Mouse (Mus musculus): ENCODE results near the gene Glis3.

DNA sequence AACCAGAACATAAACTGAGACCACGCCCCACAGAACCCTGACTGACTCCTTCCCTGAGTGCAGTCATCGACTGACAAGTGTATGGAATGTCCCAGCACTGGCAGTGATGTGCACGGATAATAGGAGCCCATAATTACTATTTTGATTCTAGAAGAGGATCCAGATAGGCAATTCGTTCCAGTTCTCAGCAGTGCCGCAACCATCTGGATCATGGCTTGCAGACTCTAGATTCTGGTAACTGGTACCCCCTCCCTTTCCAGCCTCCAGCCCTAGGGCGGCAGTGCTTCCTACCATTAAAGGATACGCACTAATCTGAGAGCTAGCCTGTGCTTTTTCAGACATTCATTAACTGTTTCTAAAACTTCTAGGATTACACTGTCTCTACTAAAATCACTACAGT lies 24.7 kb downstream of the Glis3 start:
- TF ChIP-seq CTCF (IDR thresholded peaks at IDR 0.05 in 2 of 3, conservative IDR thresholded peaks at IDR 0.05 in 1 of 3; ENCODE audit: control insufficient read depth in 1 of 3, insufficient read depth in 1 of 3, low read depth in 2 of 3, low read length in 3 of 3, poor library complexity in 1 of 3, severe bottlenecking in 1 of 3) = no peak
- TF ChIP-seq GATA1 (IDR thresholded peaks at IDR 0.05; ENCODE audit: low read depth, low read length) = no peak
- TF ChIP-seq RCOR1 (IDR thresholded peaks at IDR 0.05; ENCODE audit: low read depth, low read length) = no peak
- TF ChIP-seq POLR2A (IDR thresholded peaks at IDR 0.05; ENCODE audit: control insufficient read depth in 1 of 2, insufficient read depth in 1 of 2, low read depth in 1 of 2, low read length in 2 of 2, poor library complexity in 1 of 2) = no peak
- no peak for TF ChIP-seq USF1 (IDR thresholded peaks at IDR 0.05; ENCODE audit: low read depth, low read length)
- TF ChIP-seq POLR2AphosphoS2 (IDR thresholded peaks at IDR 0.05; ENCODE audit: low read length) = no peak
- no peak for TF ChIP-seq SIN3A (IDR thresholded peaks at IDR 0.05; ENCODE audit: low read length)
- TF ChIP-seq RAD21 (IDR thresholded peaks at IDR 0.05; ENCODE audit: low read depth, low read length) = no peak
- no peak for TF ChIP-seq MAX (IDR thresholded peaks at IDR 0.05; ENCODE audit: low read length)
- TF ChIP-seq NELFE (IDR thresholded peaks at IDR 0.05; ENCODE audit: low read depth, low read length) = no peak
- TF ChIP-seq EP300 (IDR thresholded peaks at IDR 0.05; ENCODE audit: low read depth in 1 of 2, low read length in 2 of 2) = no peak
- no peak for TF ChIP-seq ELF1 (IDR thresholded peaks at IDR 0.05; ENCODE audit: low read depth, low read length)
- TF ChIP-seq TAL1 (IDR thresholded peaks at IDR 0.05; ENCODE audit: low read length) = no peak
- no peak for TF ChIP-seq JUND (IDR thresholded peaks at IDR 0.05; ENCODE audit: low read depth, low read length)

All from MEL (cell line).